ENCODE assay signal across 24 mouse cellular contexts in the genomic region with DNA sequence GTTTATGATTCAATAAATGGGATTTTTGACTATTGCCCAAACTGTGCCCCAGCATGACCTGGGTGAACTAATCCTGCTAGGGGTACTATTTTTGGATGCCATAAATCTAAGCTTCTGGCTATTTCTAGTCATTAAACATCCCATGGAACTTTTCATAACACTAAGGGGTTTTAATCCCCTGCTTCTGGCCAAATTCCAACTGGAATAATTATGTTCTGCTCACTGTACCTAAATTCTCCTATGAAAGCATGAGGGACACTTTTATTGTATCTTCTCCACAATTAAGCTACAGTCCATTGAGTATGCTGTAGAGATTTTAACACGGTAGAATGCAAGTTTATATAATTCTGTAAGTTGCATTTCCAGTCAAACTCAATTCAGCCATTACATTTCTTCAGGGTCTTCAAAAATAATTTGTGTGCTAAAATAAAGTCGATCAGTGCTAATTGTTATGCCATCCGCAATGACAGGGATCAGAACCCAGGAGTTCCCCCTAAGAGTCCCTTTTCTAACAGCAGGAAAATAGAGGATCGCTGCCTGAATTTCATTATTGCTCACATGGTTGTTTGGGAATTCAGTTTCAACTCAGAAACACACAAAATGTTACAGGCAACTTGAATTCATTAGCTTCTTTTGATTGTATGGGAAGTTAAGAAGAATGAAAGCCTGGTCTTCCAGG.
A peak's percentile ranks its signal among the peaks of the same experiment; 100 is the strongest.
DNase-seq lines count a peak whose midpoint lies in the region; ATAC-seq and TF ChIP-seq lines count a peak whose summit lies in the region.
"Had no signal": no experiment of that assay in that cellular context is flagged by ENCODE, and none has a peak within 500 bp of the region (broad histone marks: within the 10 kb centered on the region; RNA-seq: fewer than 3 reads in every experiment).

No protein-coding gene starts in this region.

- DNase-seq in forebrain, embryonic 14.5 days (ENCODE audit: low spot score): peak; percentile 52
- no peak for DNase-seq in forebrain, embryonic 11.5 days (ENCODE audit: low spot score)
- DNase-seq in midbrain, embryonic 11.5 days (ENCODE audit: low spot score, missing footprints): peak; percentile 69
- DNase-seq in retina, adult 2 months (ENCODE audit: low read depth, low spot score): peak; percentile 13
- DNase-seq in retina, postnatal 1 day: no peak
- peak; percentile 67 for DNase-seq in brain, embryonic 14.5 days (ENCODE audit: low read depth)
- no peak for DNase-seq in left cerebral cortex, adult 8-10 months (ENCODE audit: low spot score in 2 of 2)
- DNase-seq: adrenal gland, adult 8-10 months; adrenal gland, postnatal 14 days; adrenal gland, postnatal 36 days; cerebellum, adult 11 months; cerebellum, adult 18-20 months; cerebellum, adult 8-10 months; cerebellum, adult 9-11 months; cerebellum, postnatal 14 days; cerebellum, postnatal 36 days; embryo, embryonic 11 days had no signal

- H3K4me3 ChIP-seq in forebrain, embryonic 14.5 days (ENCODE audit: low read depth, low read length): no peak overlapping the region
- no peak overlapping the region for H3K4me3 ChIP-seq in forebrain, embryonic 11.5 days (ENCODE audit: low read depth, low read length)
- H3K4me3 ChIP-seq in midbrain, embryonic 11.5 days (ENCODE audit: low read depth, low read length): no peak overlapping the region
- no peak overlapping the region for H3K4me3 ChIP-seq in midbrain, embryonic 15.5 days
- H3K4me3 ChIP-seq: embryonic facial prominence, embryonic 13.5 days; embryonic facial prominence, embryonic 15.5 days; erythroblast, embryonic 14.5 days; forebrain, embryonic 10.5 days; forebrain, embryonic 15.5 days had no signal

- H3K4me1 ChIP-seq in forebrain, embryonic 14.5 days (ENCODE audit: control insufficient read depth, insufficient read depth, low read length): peaks cover 7% of the 10 kb centered on the region; the same call in 1 of the 2 replicates
- no peaks in the 10 kb centered on the region for H3K4me1 ChIP-seq in forebrain, embryonic 11.5 days (replicated peaks; ENCODE audit: control insufficient read depth, insufficient read depth, low read length)
- no peaks in the 10 kb centered on the region for H3K4me1 ChIP-seq in midbrain, embryonic 11.5 days (ENCODE audit: control insufficient read depth, insufficient read depth, low read length)
- H3K4me1 ChIP-seq in midbrain, embryonic 15.5 days: no peaks in the 10 kb centered on the region
- H3K4me1 ChIP-seq: embryonic facial prominence, embryonic 13.5 days; embryonic facial prominence, embryonic 15.5 days had no signal

- no peak overlapping the region for H3K27ac ChIP-seq in forebrain, embryonic 14.5 days (ENCODE audit: low read depth, low read length)
- no peak overlapping the region for H3K27ac ChIP-seq in forebrain, embryonic 11.5 days (ENCODE audit: low read depth, low read length)
- H3K27ac ChIP-seq in midbrain, embryonic 11.5 days (ENCODE audit: low read depth, low read length): no peak overlapping the region
- H3K27ac ChIP-seq in midbrain, embryonic 15.5 days: no peak overlapping the region
- H3K27ac ChIP-seq: embryonic facial prominence, embryonic 13.5 days; embryonic facial prominence, embryonic 15.5 days; forebrain, embryonic 10.5 days; forebrain, embryonic 15.5 days had no signal

- no peak overlapping the region for H3K4me2 ChIP-seq in forebrain, embryonic 14.5 days (ENCODE audit: low read length)
- H3K4me2 ChIP-seq in forebrain, embryonic 11.5 days (ENCODE audit: low read depth, low read length, severe bottlenecking): no peak overlapping the region
- H3K4me2 ChIP-seq in midbrain, embryonic 11.5 days: no peak overlapping the region
- H3K4me2 ChIP-seq in midbrain, embryonic 15.5 days: no peak overlapping the region
- H3K4me2 ChIP-seq: embryonic facial prominence, embryonic 13.5 days; embryonic facial prominence, embryonic 15.5 days; forebrain, embryonic 15.5 days had no signal

- no peaks in the 10 kb centered on the region for H3K27me3 ChIP-seq in forebrain, embryonic 14.5 days (replicated peaks; ENCODE audit: control insufficient read depth, insufficient read depth, low read length)
- H3K27me3 ChIP-seq in forebrain, embryonic 11.5 days (ENCODE audit: control insufficient read depth, insufficient read depth, low read length): no peaks in the 10 kb centered on the region
- H3K27me3 ChIP-seq in midbrain, embryonic 11.5 days (ENCODE audit: control insufficient read depth, insufficient read depth, low read length): no peaks in the 10 kb centered on the region
- no peaks in the 10 kb centered on the region for H3K27me3 ChIP-seq in midbrain, embryonic 15.5 days (replicated peaks)
- H3K27me3 ChIP-seq: embryonic facial prominence, embryonic 13.5 days; embryonic facial prominence, embryonic 15.5 days; forebrain, embryonic 15.5 days had no signal

- TF ChIP-seq POLR2A in brain, embryonic 14.5 days (IDR thresholded peaks at IDR 0.05; ENCODE audit: borderline replicate concordance, extremely low read depth, insufficient read depth, insufficient read length, poor library complexity, severe bottlenecking): no peak

- ATAC-seq in forebrain, embryonic 14.5 days: peak; percentile 50; the same call in 1 of the 2 replicates
- no peak for ATAC-seq in forebrain, embryonic 11.5 days (replicated peaks; ENCODE audit: low FRiP score)
- ATAC-seq in midbrain, embryonic 11.5 days (ENCODE audit: low FRiP score): no peak
- no peak for ATAC-seq in midbrain, embryonic 15.5 days (replicated peaks)
- ATAC-seq: activated CD4-positive, CD25-positive, alpha-beta regulatory T cell, adult 4 months; forebrain, embryonic 15.5 days had no signal

- WGBS in forebrain, embryonic 14.5 days: 32% methylated on average over 4 of the region's 4 CpGs
- WGBS in forebrain, embryonic 11.5 days: 86% methylated on average over 4 of the region's 4 CpGs
- WGBS in midbrain, embryonic 11.5 days: 92% methylated on average over 4 of the region's 4 CpGs
- whole genome bisulfite sequencing in midbrain, embryonic 15.5 days: 68% methylated on average over 4 of the region's 4 CpGs

- H3K9me3 ChIP-seq in forebrain, embryonic 14.5 days (replicated peaks; ENCODE audit: control insufficient read depth, low read length): no peaks in the 10 kb centered on the region
- no peaks in the 10 kb centered on the region for H3K9me3 ChIP-seq in forebrain, embryonic 11.5 days (ENCODE audit: control insufficient read depth, low read length)
- H3K9me3 ChIP-seq in midbrain, embryonic 11.5 days (ENCODE audit: control insufficient read depth, low read length): no peaks in the 10 kb centered on the region
- no peaks in the 10 kb centered on the region for H3K9me3 ChIP-seq in midbrain, embryonic 15.5 days
- H3K9me3 ChIP-seq: embryonic facial prominence, embryonic 13.5 days; embryonic facial prominence, embryonic 15.5 days; forebrain, embryonic 10.5 days; forebrain, embryonic 15.5 days had no signal

- H3K36me3 ChIP-seq in forebrain, embryonic 14.5 days (ENCODE audit: control insufficient read depth, insufficient read depth, low read length): no peaks in the 10 kb centered on the region
- H3K36me3 ChIP-seq in forebrain, embryonic 11.5 days (ENCODE audit: control insufficient read depth, insufficient read depth, low read length): no peaks in the 10 kb centered on the region
- no peaks in the 10 kb centered on the region for H3K36me3 ChIP-seq in midbrain, embryonic 11.5 days (ENCODE audit: control insufficient read depth, insufficient read depth, low read length)
- no peaks in the 10 kb centered on the region for H3K36me3 ChIP-seq in midbrain, embryonic 15.5 days (replicated peaks)
- H3K36me3 ChIP-seq: embryonic facial prominence, embryonic 13.5 days; embryonic facial prominence, embryonic 15.5 days; forebrain, embryonic 10.5 days; forebrain, embryonic 15.5 days had no signal

- H3K9ac ChIP-seq in forebrain, embryonic 14.5 days (ENCODE audit: low read length): no peak overlapping the region
- H3K9ac ChIP-seq in forebrain, embryonic 11.5 days (ENCODE audit: low read length): no peak overlapping the region
- no peak overlapping the region for H3K9ac ChIP-seq in midbrain, embryonic 11.5 days (ENCODE audit: low read length)
- no peak overlapping the region for H3K9ac ChIP-seq in midbrain, embryonic 15.5 days
- H3K9ac ChIP-seq: embryonic facial prominence, embryonic 13.5 days; embryonic facial prominence, embryonic 15.5 days; forebrain, embryonic 15.5 days had no signal

- TF ChIP-seq CTCF in brain, embryonic 14.5 days (IDR thresholded peaks at IDR 0.05; ENCODE audit: borderline replicate concordance, extremely low read depth, insufficient read depth, insufficient read length): no peak

Comparison
In these comparisons a context has a peak if more than half of its experiments do, and no peak if none do; other contexts are left out.
1. DNase-seq: peak in forebrain, embryonic 14.5 days (single experiment), midbrain, embryonic 11.5 days (single experiment), retina, adult 2 months (single experiment) and brain, embryonic 14.5 days (single experiment); none in forebrain, embryonic 11.5 days (single experiment), retina, postnatal 1 day (single experiment) and left cerebral cortex, adult 8-10 months (0 of 2).